Mouse (Mus musculus): ENCODE results near the gene Anxa1. TPM values are rescaled to one million over a fixed set of nuclear protein-coding genes. Genes with fewer than 3 reads are reported as not detected.

Gene Anxa1
- polyA plus RNA-seq, 1 experiment from 2014 or later = 505 TPM

DNA sequence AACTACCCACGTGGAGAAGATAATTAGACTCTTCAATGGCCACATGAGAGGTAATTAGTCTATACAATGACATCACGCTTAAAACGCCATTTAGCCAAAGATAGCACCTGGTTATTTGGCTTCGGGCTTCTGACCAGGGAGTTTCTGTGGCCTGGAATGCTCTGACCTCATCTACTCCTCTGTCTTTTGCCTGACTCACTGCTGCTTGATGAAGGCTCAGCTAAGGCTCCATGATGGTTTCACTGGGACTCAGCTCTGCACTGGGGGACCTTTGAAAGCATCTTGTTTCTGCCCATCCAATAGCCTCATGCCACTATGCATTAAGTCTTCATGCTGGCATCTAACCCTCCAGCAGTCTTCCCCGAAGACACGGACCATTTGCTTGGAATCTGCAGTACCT, 2.5 kb downstream of the Anxa1 start:
- Histone ChIP-seq H3K9ac (replicated peaks; ENCODE audit: low read depth) (no peak overlapping the region), H3K4me1 (ENCODE audit: insufficient read depth, low read depth, low read length) (no peaks in the 10 kb centered on the region), H3K36me3 (ENCODE audit: insufficient read depth, low read length) (no peaks in the 10 kb centered on the region), H3K4me3 (ENCODE audit: low read depth, low read length) (no peak overlapping the region), H3K4me2 (replicated peaks; ENCODE audit: low read depth, low read length) (no peak overlapping the region), H3K27ac (ENCODE audit: low read length) (no peak overlapping the region), H3K9me3 (ENCODE audit: low read length) (no peaks in the 10 kb centered on the region), H3K27me3 (replicated peaks; ENCODE audit: insufficient read depth, low read length) (no peaks in the 10 kb centered on the region)
- TF ChIP-seq EP300 (IDR thresholded peaks at IDR 0.05) = no peak
- no peak for TF ChIP-seq CTCF (IDR thresholded peaks at IDR 0.05)
- DNase-seq (ENCODE audit: low spot score) (no peak), ATAC-seq (no peak)
- WGBS = 76% methylated on average over 6 of the region's 6 CpGs

DNA sequence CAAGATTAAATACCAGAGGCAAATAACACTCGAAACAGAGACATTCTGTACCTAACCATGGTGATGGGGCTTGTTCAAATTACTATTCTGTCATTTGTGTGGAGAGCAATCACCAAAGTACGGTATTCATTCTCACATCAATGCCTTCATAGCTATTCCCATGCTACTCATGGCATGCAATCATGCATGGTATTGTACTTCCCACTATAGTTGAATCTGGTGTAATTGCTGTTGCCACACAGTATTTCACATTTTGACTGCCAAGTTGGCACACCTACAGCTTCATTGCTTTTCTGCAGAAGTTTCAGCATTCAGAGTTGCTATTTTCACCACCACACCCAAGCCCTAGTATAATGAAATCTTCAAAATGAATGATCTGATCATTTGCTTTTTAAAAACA, 4.4 kb downstream of the Anxa1 start:
- Histone ChIP-seq H3K9me3 (ENCODE audit: low read length) (no peaks in the 10 kb centered on the region), H3K27me3 (replicated peaks; ENCODE audit: insufficient read depth, low read length) (no peaks in the 10 kb centered on the region), H3K4me2 (replicated peaks; ENCODE audit: low read depth, low read length) (no peak overlapping the region), H3K4me3 (ENCODE audit: low read depth, low read length) (no peak overlapping the region), H3K36me3 (ENCODE audit: insufficient read depth, low read length) (no peaks in the 10 kb centered on the region), H3K9ac (replicated peaks; ENCODE audit: low read depth) (no peak overlapping the region), H3K27ac (ENCODE audit: low read length) (no peak overlapping the region), H3K4me1 (ENCODE audit: insufficient read depth, low read depth, low read length) (no peaks in the 10 kb centered on the region)
- no peak for DNase-seq (ENCODE audit: low spot score)
- no peak for TF ChIP-seq EP300 (IDR thresholded peaks at IDR 0.05)
- no peak for TF ChIP-seq CTCF (IDR thresholded peaks at IDR 0.05)
- ATAC-seq = no peak
- WGBS = 74% methylated on average over 2 of the region's 2 CpGs

DNA sequence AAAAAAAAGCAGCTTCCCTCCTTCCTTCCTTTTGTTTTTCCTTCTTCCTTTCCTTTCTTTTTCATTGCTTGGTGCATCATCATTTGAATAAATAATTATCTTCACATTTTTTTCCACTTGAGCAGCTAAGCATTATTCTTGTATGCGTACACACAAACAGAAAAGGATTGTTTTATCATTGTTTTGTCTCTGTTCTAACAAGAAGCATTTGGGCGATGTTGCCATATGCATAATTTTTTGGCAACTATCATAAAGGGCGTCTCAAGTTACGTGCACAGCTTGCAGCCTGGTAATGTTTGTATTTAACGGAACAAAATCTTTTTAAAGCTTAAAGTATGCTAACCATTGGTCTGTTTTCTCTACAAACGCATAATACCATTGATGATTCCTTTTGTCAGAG, 5.1 kb downstream of the Anxa1 start:
- H3K27me3 ChIP-seq (replicated peaks; ENCODE audit: insufficient read depth, low read length) = no peaks in the 10 kb centered on the region
- no peak overlapping the region for H3K4me2 ChIP-seq (replicated peaks; ENCODE audit: low read depth, low read length)
- H3K4me1 ChIP-seq (ENCODE audit: insufficient read depth, low read depth, low read length) = no peaks in the 10 kb centered on the region
- no peak for TF ChIP-seq CTCF (IDR thresholded peaks at IDR 0.05)
- no peak for TF ChIP-seq EP300 (IDR thresholded peaks at IDR 0.05)
- no peak overlapping the region for H3K9ac ChIP-seq (replicated peaks; ENCODE audit: low read depth)
- no peak overlapping the region for H3K4me3 ChIP-seq (ENCODE audit: low read depth, low read length)
- ATAC-seq (no peak), DNase-seq (ENCODE audit: low spot score) (no peak)
- no peaks in the 10 kb centered on the region for H3K9me3 ChIP-seq (ENCODE audit: low read length)
- H3K36me3 ChIP-seq (ENCODE audit: insufficient read depth, low read length) = no peaks in the 10 kb centered on the region
- no peak overlapping the region for H3K27ac ChIP-seq (ENCODE audit: low read length)
- 68% methylated on average over 6 of the region's 6 CpGs for WGBS

DNA sequence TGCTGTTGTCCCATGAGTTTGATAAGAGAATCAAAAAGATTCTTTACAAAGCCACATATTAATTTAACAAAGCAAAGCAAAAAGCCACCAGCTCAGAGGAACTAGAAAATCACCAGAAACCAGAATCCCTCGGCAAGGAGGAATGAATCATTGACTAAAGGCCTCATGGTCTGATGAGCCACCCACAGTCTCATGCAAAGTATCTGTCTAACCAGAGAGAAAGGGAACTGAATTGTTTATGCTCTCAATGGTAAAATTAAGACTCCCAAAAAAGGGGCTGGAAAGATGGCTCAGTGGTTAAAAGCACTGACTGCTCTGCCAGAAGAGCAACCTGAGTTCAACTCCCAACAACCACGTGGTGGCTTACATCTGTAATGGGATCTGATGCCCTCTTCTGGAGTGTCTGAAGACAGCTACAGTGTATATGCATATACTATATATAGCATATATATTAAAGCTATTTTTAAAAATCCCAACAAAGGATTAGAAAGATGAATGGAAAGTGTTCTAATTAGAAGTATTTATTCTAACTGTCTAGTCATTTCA, 9.5 kb downstream of the Anxa1 start:
- Histone ChIP-seq H3K36me3 (ENCODE audit: insufficient read depth, low read length) (0 out of 2 replicates have a peak, but pooled peaks cover 4% of the 10 kb centered on the region), H3K9ac (replicated peaks; ENCODE audit: low read depth) (no peak overlapping the region), H3K27me3 (replicated peaks; ENCODE audit: insufficient read depth, low read length) (no peaks in the 10 kb centered on the region), H3K4me3 (ENCODE audit: low read depth, low read length) (no peak overlapping the region), H3K27ac (ENCODE audit: low read length) (no peak overlapping the region), H3K4me1 (ENCODE audit: insufficient read depth, low read depth, low read length) (no peaks in the 10 kb centered on the region), H3K9me3 (ENCODE audit: low read length) (no peaks in the 10 kb centered on the region), H3K4me2 (replicated peaks; ENCODE audit: low read depth, low read length) (no peak overlapping the region)
- DNase-seq (ENCODE audit: low spot score) (no peak), ATAC-seq (no peak)
- TF ChIP-seq EP300 (IDR thresholded peaks at IDR 0.05) = no peak
- no peak for TF ChIP-seq CTCF (IDR thresholded peaks at IDR 0.05)
- 54% methylated on average over 2 of the region's 2 CpGs for WGBS

DNA sequence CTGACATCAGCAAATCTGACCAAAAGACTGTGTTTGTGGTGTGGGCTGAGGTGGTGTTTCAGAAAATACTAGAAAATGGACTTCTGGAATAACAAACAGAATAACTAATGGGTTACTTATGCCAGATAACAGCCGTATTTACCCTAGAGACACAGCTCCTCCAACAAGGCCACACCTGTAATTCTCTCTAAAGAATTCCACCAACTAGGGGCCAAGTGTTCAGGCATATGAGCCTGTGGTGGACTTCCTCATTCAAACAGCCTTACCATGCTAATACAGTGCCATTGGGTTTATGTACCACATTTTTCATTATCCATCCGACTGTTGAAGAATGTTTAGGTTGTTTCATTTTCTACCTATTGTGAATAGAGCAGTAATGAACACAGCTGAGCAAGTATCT, 20.6 kb downstream of the Anxa1 start:
- TF ChIP-seq EP300 (IDR thresholded peaks at IDR 0.05) (no peak), CTCF (IDR thresholded peaks at IDR 0.05) (no peak)
- Histone ChIP-seq H3K4me2 (replicated peaks; ENCODE audit: low read depth, low read length) (no peak overlapping the region), H3K4me3 (ENCODE audit: low read depth, low read length) (no peak overlapping the region), H3K9me3 (ENCODE audit: low read length) (no peaks in the 10 kb centered on the region), H3K9ac (replicated peaks; ENCODE audit: low read depth) (no peak overlapping the region), H3K27ac (ENCODE audit: low read length) (no peak overlapping the region), H3K27me3 (replicated peaks; ENCODE audit: insufficient read depth, low read length) (no peaks in the 10 kb centered on the region), H3K36me3 (ENCODE audit: insufficient read depth, low read length) (no peaks in the 10 kb centered on the region), H3K4me1 (ENCODE audit: insufficient read depth, low read depth, low read length) (no peaks in the 10 kb centered on the region)
- 67% methylated on average over 2 of the region's 2 CpGs for WGBS
- ATAC-seq = no peak
- DNase-seq (ENCODE audit: low spot score) = no peak

DNA sequence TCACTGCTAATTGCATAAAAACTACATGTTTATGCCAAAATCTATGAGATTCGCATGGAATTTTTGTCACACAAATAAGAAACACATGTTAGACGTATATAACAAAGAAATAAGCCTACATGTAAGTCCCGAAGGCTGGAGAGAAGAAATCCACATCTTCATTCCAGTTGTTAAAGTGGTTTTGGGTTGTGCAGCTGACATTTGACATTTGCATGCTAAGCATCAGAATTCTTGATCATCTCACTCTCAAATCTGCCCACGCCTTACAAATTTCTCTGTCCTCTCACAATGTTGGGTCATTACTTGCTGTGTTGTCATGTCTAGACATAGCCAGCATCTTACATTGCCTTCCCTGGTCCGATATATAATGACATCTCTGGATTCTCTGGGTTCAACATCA, 24.2 kb downstream of the Anxa1 start:
- Histone ChIP-seq H3K27me3 (replicated peaks; ENCODE audit: insufficient read depth, low read length) (no peaks in the 10 kb centered on the region), H3K9ac (replicated peaks; ENCODE audit: low read depth) (no peak overlapping the region), H3K4me2 (replicated peaks; ENCODE audit: low read depth, low read length) (no peak overlapping the region), H3K4me3 (ENCODE audit: low read depth, low read length) (no peak overlapping the region), H3K27ac (ENCODE audit: low read length) (no peak overlapping the region), H3K9me3 (ENCODE audit: low read length) (no peaks in the 10 kb centered on the region), H3K4me1 (ENCODE audit: insufficient read depth, low read depth, low read length) (no peaks in the 10 kb centered on the region), H3K36me3 (ENCODE audit: insufficient read depth, low read length) (no peaks in the 10 kb centered on the region)
- ATAC-seq (no peak), DNase-seq (ENCODE audit: low spot score) (no peak)
- 72% methylated on average over 5 of the region's 5 CpGs for WGBS
- TF ChIP-seq CTCF (IDR thresholded peaks at IDR 0.05) (no peak), EP300 (IDR thresholded peaks at IDR 0.05) (no peak)

DNA sequence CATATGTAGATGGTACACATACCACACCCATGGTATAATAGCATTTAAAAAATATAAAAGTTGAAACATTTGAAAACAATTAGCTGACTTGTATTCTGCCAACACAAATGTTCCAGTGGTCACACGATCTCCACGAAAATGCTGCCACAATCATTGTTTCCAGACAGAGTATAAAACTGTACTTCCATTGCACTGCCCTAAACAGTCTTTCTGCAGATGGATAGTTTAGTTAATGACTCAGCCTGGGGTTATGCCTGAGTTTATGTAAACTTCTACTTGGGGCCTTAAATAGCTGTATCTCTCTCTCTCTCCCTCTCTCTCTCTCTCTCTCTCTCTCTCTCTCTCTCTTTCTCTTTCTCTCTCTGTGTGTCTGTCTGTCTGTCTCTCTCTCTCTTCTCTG, 24.7 kb downstream of the Anxa1 start:
- DNase-seq (ENCODE audit: low spot score) = no peak
- no peaks in the 10 kb centered on the region for H3K27me3 ChIP-seq (replicated peaks; ENCODE audit: insufficient read depth, low read length)
- no peak for TF ChIP-seq CTCF (IDR thresholded peaks at IDR 0.05)
- TF ChIP-seq EP300 (IDR thresholded peaks at IDR 0.05) = no peak
- 53% methylated on average over 2 of the region's 2 CpGs for WGBS
- no peak overlapping the region for H3K4me2 ChIP-seq (replicated peaks; ENCODE audit: low read depth, low read length)
- no peak overlapping the region for H3K27ac ChIP-seq (ENCODE audit: low read length)
- ATAC-seq = no peak
- H3K4me3 ChIP-seq (ENCODE audit: low read depth, low read length) = no peak overlapping the region
- H3K4me1 ChIP-seq (ENCODE audit: insufficient read depth, low read depth, low read length) = no peaks in the 10 kb centered on the region
- no peaks in the 10 kb centered on the region for H3K36me3 ChIP-seq (ENCODE audit: insufficient read depth, low read length)
- H3K9ac ChIP-seq (replicated peaks; ENCODE audit: low read depth) = no peak overlapping the region
- no peaks in the 10 kb centered on the region for H3K9me3 ChIP-seq (ENCODE audit: low read length)

Data from lung, postnatal 0 days (tissue).